Mouse (Mus musculus) spleen, adult 2 months (tissue): ENCODE results near the gene Gabbr2.

Experiments
- CTCF ChIP-seq: fragments of 200-500 bp; IDR thresholded peaks from 2 replicates; pipeline ENCODE4 v1.5.1; 2011; ENCODE audit warnings: mild to moderate bottlenecking, inconsistent platforms; ENCODE audit not compliant: insufficient read depth, insufficient read length, insufficient replicate concordance; ENCODE audit errors: extremely low read depth
- POLR2A ChIP-seq: fragments of 200-500 bp; IDR thresholded peaks from 2 replicates; pipeline ENCODE4 v1.6.1; 2011; ENCODE audit warnings: low read depth, low read length, inconsistent platforms

GRCm38 (mm10) chr4:46806876-46807275 is 184.8 kb downstream of the Gabbr2 start:
- TF ChIP-seq CTCF, result no peak
- TF ChIP-seq POLR2A, result no peak
